Mouse (Mus musculus) induced T-regulatory cell, adult 2 months (primary cell): ENCODE data around the gene Mars.
A peak's percentile ranks its signal among the peaks of the same experiment; 100 is the strongest.
"Not testable (repeated sequence)": the region's sequence is repeated elsewhere in the genome, so short reads cannot be mapped to it uniquely, and the experiment has no call there.

ENCODE experiments used
- DNase-seq: peaks from one replicate; pipeline ENCODE4 v3.0.0-alpha.2; 2012; ENCODE audit warnings: low read depth

The Mars gene

DNA sequence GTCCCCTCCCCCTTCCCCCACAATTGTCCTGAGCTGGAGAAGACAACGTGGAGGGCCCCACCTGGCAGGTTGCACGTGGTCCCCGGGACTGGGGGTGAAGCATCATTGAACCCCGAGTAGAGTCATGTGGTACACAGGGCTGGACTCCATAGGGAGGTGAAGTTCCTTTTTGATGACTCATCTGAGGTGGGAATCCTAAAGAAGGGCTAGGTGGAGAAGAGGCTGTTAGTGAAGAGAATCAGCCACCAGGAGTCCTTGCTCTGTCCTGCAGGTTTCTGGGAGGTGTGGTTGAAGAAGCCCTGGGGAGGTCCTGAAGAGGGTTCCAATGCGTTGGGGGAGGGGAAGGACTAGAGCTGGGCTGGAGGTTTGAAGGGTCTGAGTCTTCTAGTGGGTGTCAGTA, 25.4 kb upstream of the Mars start:
- no peak for DNase-seq

GRCm38 (mm10) chr10:127335271-127335670, 23.7 kb upstream of the Mars start:
- peak; percentile 40 for DNase-seq

DNA sequence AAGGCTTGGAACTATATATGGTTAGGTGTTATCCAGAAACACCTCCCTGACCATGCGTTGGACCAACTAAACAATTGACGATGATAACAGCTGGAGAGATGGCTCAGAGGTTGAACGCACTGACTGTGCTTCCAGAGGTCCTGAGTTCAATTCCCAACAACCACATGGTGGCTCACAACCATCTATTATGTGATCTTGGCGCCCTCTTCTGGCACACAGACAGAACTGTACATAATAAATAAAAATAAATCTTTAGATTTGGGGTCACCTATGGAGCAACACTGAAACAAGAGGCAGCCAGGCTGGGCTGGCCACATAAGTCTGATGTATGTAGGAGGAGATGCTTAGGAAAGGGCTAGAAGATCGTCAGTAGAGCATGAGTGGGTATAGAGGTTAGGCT, 21.6 kb upstream of the Mars start:
- DNase-seq = peak; percentile 78

- DNase-seq = peak; percentile 66
Measured at GRCm38 (mm10) chr10:127332211-127332874, 20.8 kb upstream of the Mars start.

DNA sequence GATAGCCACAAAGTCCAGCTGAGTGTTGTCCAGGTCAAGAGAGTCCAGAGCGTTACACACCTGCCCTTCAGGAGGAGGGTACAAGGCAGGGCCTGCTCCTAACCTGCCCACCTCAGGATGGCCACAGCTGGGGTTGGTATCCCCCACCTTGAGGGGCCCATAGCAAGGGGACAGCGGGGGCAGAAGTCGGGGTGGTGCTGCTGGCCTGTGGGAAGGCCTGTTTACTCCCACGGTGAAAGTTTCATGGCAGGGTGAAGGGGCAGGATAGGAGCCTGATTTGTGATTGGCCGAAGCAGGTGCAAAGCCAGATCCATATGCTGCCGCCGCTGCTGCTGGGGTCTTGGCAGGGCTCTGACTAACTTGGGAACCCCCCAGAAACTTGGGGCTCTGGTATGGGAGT, 18.6 kb upstream of the Mars start:
- no peak for DNase-seq

- no peak for DNase-seq
Measured at GRCm38 (mm10) chr10:127327461-127328145, 16.0 kb upstream of the Mars start.

- DNase-seq = no peak
Measured at GRCm38 (mm10) chr10:127326828-127327227, 15.2 kb upstream of the Mars start.

DNA sequence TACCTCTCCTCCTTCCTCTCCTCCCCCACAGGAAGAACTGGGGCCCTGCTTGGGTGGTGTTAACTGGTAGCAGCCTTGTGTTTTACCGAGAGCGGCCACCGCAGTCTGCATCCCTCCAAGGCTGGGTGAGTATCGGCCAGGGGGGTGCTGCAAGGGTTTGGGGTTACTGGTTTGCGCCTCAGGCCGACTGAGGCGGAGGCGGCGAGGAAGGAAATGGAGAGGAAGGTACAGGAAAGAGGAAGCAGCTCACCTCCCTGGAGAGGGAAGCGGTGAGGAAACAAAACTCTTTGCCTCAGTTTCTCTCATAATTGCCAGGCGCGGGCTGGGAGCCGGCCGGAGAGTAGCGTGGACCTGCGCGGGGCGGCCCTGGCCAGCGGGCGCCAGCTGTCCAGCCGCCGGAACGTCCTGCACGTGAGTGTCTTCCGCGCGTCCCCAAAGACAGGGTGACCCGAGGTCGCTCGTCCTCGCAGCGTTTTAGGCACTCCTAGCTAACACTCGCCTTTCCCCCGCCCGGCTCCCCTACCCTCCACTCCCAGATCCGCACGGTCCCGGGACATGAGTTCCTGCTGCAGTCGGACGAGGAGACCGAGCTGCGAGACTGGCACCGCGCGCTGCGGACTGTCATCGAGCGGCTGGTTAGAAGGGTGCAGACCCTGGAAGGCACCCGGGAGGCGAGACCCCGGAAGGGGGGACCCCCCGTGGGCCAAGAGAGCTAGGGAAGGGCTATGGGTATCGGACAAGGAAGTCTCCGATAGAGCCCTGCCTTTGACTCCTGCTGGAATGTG, 14.6 kb upstream of the Mars start:
- DNase-seq = peak; percentile 72

DNA sequence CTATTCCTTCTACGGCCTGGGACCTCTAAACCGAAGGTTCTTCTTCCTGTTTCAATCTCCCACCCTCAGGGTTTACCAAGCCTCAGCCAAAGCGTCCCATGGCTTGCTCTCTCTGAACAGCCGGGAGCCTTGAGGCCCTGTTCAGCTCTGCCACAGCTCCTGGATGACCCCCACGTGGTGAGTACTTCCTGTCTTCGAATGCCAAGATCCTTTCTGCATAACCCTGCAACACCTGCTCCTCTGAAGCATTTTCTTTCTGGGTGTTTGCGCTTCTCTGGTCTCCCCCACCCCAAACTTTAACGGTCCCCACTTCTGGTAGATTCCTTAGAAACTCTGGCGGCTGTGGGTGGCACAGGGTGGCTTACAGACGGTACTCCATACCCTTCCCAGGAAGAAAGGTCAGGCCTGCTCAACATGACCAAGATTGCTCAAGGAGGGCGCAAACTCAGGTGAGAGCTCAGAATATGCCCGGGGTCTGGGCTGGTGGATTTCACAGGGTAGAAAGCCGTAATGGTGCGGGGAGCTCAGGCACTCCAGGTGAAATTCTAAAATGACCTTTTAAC, 13.9 kb upstream of the Mars start:
- DNase-seq = peak; percentile 65

DNA sequence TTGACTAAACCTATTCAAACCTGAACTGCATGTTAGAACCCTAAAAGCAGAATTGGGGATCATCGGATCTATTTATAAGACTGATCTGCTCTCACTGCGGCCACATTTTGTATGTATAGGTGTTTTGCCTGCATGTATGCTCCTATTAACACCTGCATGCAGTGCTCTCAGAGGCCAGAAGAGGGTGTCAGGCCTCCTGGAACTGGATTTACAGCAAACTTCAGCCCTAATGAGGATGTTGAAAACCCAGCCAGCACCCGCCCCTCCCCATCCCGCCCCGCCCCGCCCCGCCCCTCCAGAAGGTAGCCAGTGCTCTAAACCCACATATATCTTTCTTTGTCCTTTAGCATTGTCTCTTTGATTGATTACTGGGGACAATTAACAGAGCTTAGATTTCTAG, 12.9 kb upstream of the Mars start:
- peak; percentile 95 for DNase-seq

GRCm38 (mm10) chr10:127323131-127323855, 11.7 kb upstream of the Mars start:
- peak; percentile 73 for DNase-seq

DNA sequence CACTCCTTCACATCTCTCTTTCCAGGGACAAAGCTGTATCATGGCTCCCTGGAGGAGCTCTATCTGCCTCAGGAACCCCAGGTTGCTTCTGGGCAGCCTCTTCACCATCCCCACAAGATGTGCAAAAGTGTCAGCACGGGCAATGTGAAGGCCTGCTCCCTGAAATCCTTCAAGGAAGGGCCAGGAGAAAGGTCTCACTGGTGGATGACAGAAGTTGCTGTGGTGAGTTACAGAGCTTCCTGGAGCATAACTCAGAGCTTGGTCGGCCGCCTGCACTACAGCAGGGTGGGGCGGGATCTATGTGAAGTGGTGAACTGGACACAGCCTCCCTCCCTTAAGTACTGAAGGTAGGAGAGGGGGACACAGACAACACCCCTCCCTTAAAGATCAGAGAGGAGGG, 11.1 kb upstream of the Mars start:
- peak; percentile 57 for DNase-seq

GRCm38 (mm10) chr10:127322178-127322577, 10.6 kb upstream of the Mars start:
- DNase-seq = peak; percentile 67

- peak; percentile 74 for DNase-seq
Measured at GRCm38 (mm10) chr10:127321621-127322020, 10.0 kb upstream of the Mars start, which contains the start of gene Arhgap9. Gene Arhgap9, plus strand, starts transcription at chr10:127321964.

GRCm38 (mm10) chr10:127319969-127320368, 8.4 kb upstream of the Mars start:
- DNase-seq = no peak

GRCm38 (mm10) chr10:127318009-127318408, 6.4 kb upstream of the Mars start:
- no peak for DNase-seq

- no peak for DNase-seq
Measured at GRCm38 (mm10) chr10:127317277-127317676, 5.7 kb upstream of the Mars start.

DNA sequence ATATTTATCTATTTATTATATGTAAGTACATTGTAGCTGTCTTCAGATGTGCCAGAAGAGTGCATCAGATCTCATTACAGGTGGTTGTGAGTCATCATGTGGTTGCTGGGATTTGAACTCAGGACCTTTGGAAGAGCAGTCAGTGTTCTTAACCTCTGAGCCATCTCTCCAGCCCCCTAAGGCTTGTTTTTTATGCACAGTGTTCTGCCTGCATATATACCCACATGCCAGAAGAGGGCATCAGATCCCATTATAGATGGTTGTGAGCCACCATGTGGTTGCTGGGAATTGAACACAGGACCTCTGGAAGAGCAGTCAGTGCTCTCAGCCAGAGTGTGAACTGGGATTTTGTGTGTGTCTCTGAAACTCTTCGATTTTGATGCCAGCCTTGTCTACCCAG, 3.4 kb upstream of the Mars start:
- not testable (repeated sequence) for DNase-seq

GRCm38 (mm10) chr10:127313516-127313915, 1.9 kb upstream of the Mars start:
- DNase-seq = not testable (repeated sequence)

DNA sequence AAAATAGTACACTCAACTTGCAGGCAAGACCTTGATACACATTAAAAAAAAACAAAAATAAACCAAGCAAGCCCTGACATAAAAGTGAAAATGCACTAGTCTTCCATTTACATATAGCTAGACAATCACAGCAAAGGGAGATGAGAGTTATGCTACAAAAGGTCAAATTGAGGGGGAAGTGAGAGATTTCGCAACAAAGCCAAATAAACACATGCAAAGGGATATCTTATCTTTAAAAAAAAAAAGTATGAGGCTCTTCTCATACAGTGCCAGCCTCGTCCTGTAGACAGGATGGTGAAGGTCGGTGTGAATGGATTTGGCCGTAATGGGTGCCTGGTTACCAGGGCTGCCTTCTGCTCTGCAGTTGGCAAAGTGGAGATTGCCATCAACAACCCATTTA, 1.3 kb upstream of the Mars start:
- no peak for DNase-seq

DNA sequence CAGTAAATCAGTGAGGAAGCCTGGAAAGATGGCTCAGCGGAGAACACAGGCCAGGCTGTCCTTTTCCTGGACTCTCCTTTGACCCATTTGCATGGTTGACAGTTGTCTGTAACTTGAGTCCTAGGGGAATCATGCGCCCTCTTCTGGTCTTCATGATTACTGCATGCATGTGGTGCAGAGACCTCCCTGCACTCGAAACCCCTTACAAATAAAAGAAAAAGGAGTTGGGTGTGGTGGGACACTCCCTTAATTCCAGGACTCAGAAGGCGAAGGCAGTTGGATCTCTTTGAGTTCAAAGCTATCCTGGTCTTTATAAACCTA, 730 bp upstream of the Mars start:
- DNase-seq = peak; percentile 95
